Mouse (Mus musculus): ENCODE measurements around the gene Car5b.

DNA sequence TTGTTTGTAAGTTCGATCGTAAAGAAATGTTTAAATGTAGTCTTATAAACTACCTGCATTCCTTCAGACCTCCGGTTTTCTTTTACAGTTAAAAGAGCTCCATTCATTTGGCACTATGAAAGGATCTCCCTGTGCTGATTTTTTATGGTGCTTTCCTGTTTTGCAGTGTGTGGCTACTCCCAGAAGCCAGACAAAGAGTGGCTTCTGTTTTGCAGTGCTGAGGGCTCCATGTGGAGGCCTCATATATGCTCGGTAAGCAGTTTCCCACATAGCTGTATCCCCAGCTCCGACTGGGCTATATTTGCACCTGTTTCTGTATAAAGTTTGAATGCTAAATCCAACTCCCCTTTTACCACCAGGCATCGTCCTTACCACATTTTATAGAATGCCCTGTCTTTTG is 45.7 kb downstream of the Car5b start:
- no peak for TF ChIP-seq POLR2A (IDR thresholded peaks at IDR 0.05; ENCODE audit: borderline replicate concordance, extremely low read depth, insufficient read depth, insufficient read length, poor library complexity, severe bottlenecking)
- TF ChIP-seq CTCF (IDR thresholded peaks at IDR 0.05; ENCODE audit: borderline replicate concordance, extremely low read depth, insufficient read depth, insufficient read length), result no peak
